Mouse (Mus musculus) embryonic facial prominence, embryonic 11.5 days (tissue): ENCODE measurements around the gene Gnao1. TPM values are rescaled to one million over a fixed set of nuclear protein-coding genes. Genes with fewer than 3 reads are reported as not detected.

Source experiments
- ATAC-seq: fragments of 200-750 bp; cut with Nextera tagmentation; replicated peaks from 2 replicates; pipeline ENCODE4 v1.8.0; 2017; ENCODE audit warnings: low read depth; ENCODE audit not compliant: insufficient number of reproducible peaks, low FRiP score, low TSS enrichment
- DNase-seq: peaks from one replicate; pipeline ENCODE4 v3.0.0-alpha.2; 2015; ENCODE audit warnings: low spot score
- H3K27ac ChIP-seq: fragments of 300-500 bp; sonication (generic); replicated peaks from 2 replicates; pipeline ENCODE4 v1.5.1; 2014; ENCODE audit warnings: mild to moderate bottlenecking, low read depth, low read length, control low read depth
- H3K27me3 ChIP-seq: fragments of 300-500 bp; sonication (generic); 2 replicates; pipeline ENCODE4 v1.6.1; 2014; ENCODE audit warnings: mild to moderate bottlenecking, low read length, moderate library complexity, mixed read lengths; ENCODE audit not compliant: control insufficient read depth, insufficient read depth
- H3K36me3 ChIP-seq: fragments of 300-500 bp; sonication (generic); replicated peaks from 2 replicates; pipeline ENCODE4 v1.6.1; 2014; ENCODE audit warnings: low read depth, mild to moderate bottlenecking, low read length, moderate library complexity, mixed read lengths; ENCODE audit not compliant: control insufficient read depth, insufficient read depth
- H3K4me1 ChIP-seq: fragments of 300-500 bp; sonication (generic); 2 replicates; pipeline ENCODE4 v1.6.1; 2014; ENCODE audit warnings: low read length, mixed read lengths; ENCODE audit not compliant: control insufficient read depth, insufficient read depth
- H3K4me2 ChIP-seq: fragments of 300-500 bp; sonication (generic); 2 replicates; pipeline ENCODE4 v1.6.1; 2014; ENCODE audit warnings: low read depth, mild to moderate bottlenecking, control low read depth, low read length, moderate library complexity
- H3K4me3 ChIP-seq: fragments of 300-500 bp; sonication (generic); 2 replicates; pipeline ENCODE4 v1.5.1; 2014; ENCODE audit warnings: low read depth, low read length, control low read depth
- H3K9ac ChIP-seq: fragments of 300-500 bp; sonication (generic); replicated peaks from 2 replicates; pipeline ENCODE4 v1.6.1; 2014; ENCODE audit warnings: mild to moderate bottlenecking, control low read depth, low read length
- H3K9me3 ChIP-seq: fragments of 300-500 bp; sonication (generic); replicated peaks from 2 replicates; pipeline ENCODE4 v1.6.1; 2016; ENCODE audit warnings: mild to moderate bottlenecking, low read length, inconsistent platforms, mixed read lengths; ENCODE audit not compliant: control insufficient read depth
- WGBS: fragments of 180-500 bp; shearing (Covaris S2); extraction: QIAGEN DNeasy Blood & Tissue Kit; methylation state at CpG from one replicate; pipeline ENCODE4 v1.1.7; 2014; 5-methylcytosine and 5-hydroxymethylcytosine counted together
- polyA plus RNA-seq: library from polyadenylated mRNA; unstranded; fragments of >200 nt; fragmentation: Nextera tagmentation; extraction: Ambion mirVana; gene quantifications from 2 replicates; pipeline ENCODE4 v1.2.1, GENCODE M21; 2014

The Gnao1 gene
- polyA plus RNA-seq, 1 experiment from 2014 or later, result 11.5 TPM

DNA sequence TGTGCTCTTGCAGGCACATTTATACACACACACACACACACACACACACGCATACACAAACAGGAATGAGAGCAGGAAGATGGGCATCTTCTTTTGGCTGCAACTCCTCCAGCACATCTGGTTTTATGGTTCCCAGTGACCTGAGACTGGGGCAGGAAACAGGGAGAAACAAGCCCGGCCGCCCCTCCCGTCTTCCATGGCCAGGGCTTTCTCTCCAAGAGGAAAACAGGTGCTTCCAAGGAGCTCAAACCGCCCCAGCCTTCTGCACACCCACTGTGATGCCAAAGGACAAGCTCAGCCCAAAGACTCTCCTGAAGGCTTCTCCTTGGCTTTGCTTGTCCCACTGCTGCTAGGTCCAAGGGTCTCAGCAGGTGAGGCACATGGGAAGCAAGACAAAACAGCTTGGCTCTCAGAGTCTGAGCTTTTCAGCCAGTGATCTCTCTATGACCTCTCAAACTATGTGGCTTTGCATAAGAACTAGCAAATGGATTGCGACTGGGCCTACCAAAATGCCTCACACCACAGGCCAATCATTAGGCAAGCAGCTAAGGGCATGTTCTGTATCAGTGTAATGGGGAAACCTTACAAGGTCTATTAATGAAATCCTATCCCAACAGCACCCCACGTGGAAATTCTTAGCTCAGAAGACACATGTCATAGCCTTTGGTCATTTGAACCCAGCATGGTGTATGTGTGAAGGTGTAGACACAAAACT lies 160.0 kb downstream of the Gnao1 start:
- WGBS, result 59% methylated on average over 7 of the region's 7 CpGs
- Histone ChIP-seq H3K4me2 (no peak overlapping the region), H3K27ac (no peak overlapping the region), H3K4me3 (no peak overlapping the region), H3K9me3 (no peaks in the 10 kb centered on the region), H3K9ac (no peak overlapping the region), H3K27me3 (no peaks in the 10 kb centered on the region), H3K4me1 (no peaks in the 10 kb centered on the region), H3K36me3 (peaks cover 6% of the 10 kb centered on the region)
- DNase-seq (no peak), ATAC-seq (no peak)

DNA sequence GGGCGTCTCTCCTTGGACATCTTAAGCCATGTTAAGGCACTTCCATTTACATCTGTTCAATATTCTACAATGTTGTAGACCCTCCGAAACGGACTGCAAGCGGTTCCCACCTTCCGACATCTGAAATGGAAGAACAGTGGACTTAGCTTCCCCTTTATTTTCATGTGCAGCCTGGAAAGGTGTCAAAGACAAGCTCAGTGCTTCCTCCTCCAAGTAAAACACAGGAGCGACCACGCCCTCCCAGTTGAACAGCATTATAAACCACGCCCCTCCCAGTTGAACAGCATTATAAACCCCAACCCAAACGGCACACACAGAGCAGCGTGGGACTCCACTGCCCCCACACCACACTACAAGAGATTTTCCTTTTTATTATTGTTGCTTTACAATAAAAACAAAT lies 161.7 kb downstream of the Gnao1 start:
- DNase-seq (no peak), ATAC-seq (no peak)
- H3K36me3 ChIP-seq, result peaks cover 8% of the 10 kb centered on the region
- WGBS, result 95% methylated on average over 10 of the region's 10 CpGs
- H3K27me3 ChIP-seq, result no peaks in the 10 kb centered on the region
- H3K9me3 ChIP-seq, result no peaks in the 10 kb centered on the region
- no peaks in the 10 kb centered on the region for H3K4me1 ChIP-seq
- H3K9ac ChIP-seq, result no peak overlapping the region
- no peak overlapping the region for H3K27ac ChIP-seq
- H3K4me3 ChIP-seq, result no peak overlapping the region
- no peak overlapping the region for H3K4me2 ChIP-seq

DNA sequence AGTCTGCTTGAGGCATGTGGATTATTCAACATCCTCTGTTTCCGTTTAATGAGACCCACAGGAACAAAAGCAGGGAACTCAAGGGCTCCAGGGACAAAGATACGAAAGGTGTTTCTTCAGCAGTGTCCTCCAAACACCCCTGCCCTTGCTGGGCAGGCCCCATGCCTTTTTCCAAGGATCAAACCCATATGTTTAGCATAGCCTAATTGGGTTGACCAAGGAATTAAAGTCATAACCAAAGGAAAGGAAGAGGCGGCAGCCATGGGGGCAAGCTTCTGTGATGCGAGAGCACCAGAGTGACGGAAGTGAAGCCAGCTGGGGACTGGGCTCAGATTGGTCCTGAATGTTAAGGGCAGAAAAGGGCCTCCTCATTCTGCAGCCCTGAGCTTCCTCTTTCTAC lies 162.4 kb downstream of the Gnao1 start:
- H3K4me2 ChIP-seq, result no peak overlapping the region
- DNase-seq, result no peak
- H3K27me3 ChIP-seq, result no peaks in the 10 kb centered on the region
- H3K4me3 ChIP-seq, result no peak overlapping the region
- ATAC-seq, result no peak
- no peaks in the 10 kb centered on the region for H3K4me1 ChIP-seq
- 86% methylated on average over 5 of the region's 5 CpGs for WGBS
- H3K9me3 ChIP-seq, result no peaks in the 10 kb centered on the region
- H3K27ac ChIP-seq, result no peak overlapping the region
- H3K36me3 ChIP-seq, result peaks cover 11% of the 10 kb centered on the region
- H3K9ac ChIP-seq, result no peak overlapping the region

DNA sequence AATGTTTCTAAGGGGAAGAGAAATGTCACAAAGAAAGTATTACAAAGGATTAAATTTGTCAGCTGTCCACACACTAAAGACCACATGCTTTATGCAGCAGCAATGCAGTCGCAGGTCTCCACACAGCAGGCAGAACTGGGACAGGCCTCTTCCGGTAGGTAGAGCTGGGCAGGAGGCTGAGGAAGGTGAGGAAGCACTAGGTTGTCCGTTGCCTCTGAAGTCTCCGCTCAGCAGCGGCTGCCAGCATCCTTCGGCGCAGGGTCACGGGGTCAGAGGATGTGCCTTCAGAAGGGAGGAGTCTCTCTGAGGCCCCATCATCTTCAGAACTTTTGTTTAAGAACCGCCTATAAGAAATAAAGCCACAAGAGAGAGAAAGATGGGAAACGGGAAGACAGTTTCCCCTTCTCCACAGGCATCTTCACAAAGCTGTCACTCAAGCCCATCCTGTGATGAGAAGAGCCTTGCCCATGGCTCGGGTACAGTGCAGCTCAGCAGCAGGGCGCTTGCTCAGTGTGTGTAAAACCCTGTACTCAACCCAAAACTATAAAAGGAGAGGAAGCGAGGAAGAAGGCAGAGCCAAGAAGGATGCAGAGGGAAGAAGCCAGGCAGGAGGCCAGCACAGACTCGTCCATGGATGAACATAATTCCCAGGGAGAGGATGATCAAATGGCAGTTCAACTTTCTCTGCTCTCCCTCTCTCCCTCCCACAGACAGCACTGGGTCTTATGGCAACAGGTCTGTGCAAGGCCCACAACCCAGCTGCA lies 163.4 kb downstream of the Gnao1 start:
- no peak overlapping the region for H3K27ac ChIP-seq
- no peaks in the 10 kb centered on the region for H3K4me1 ChIP-seq
- no peaks in the 10 kb centered on the region for H3K27me3 ChIP-seq
- ATAC-seq (no peak), DNase-seq (no peak)
- no peaks in the 10 kb centered on the region for H3K9me3 ChIP-seq
- no peak overlapping the region for H3K9ac ChIP-seq
- WGBS, result 82% methylated on average over 14 of the region's 14 CpGs
- H3K4me2 ChIP-seq, result no peak overlapping the region
- H3K36me3 ChIP-seq, result peaks cover 13% of the 10 kb centered on the region
- H3K4me3 ChIP-seq, result no peak overlapping the region

DNA sequence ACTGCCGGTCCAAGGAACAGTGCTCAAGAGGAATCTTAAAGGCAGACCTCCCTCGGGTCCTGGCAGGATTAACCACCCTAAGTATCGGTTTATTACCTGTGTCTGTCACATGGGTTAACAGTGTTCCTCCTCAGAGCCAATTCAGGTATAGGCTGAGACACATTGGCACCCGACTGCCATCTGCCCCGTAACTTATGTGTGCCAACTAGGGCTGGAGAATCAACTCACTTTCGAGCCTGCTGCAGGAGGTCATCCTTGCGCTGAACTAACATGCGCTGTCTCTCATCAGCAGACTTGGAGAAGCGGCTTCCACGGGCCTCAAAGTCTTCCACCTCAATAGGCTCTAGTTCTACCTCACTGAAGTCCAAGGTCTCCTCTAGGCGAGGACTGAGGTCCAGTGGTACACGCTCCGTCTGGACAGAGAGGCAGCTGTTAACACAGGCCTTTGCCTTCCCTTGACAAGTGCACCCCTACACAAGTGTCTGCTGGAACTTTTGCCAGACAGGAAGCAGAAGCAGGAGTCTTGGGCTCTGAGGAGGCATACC lies 164.1 kb downstream of the Gnao1 start:
- Histone ChIP-seq H3K36me3 (peaks cover 15% of the 10 kb centered on the region), H3K4me3 (no peak overlapping the region), H3K9ac (no peak overlapping the region)

DNA sequence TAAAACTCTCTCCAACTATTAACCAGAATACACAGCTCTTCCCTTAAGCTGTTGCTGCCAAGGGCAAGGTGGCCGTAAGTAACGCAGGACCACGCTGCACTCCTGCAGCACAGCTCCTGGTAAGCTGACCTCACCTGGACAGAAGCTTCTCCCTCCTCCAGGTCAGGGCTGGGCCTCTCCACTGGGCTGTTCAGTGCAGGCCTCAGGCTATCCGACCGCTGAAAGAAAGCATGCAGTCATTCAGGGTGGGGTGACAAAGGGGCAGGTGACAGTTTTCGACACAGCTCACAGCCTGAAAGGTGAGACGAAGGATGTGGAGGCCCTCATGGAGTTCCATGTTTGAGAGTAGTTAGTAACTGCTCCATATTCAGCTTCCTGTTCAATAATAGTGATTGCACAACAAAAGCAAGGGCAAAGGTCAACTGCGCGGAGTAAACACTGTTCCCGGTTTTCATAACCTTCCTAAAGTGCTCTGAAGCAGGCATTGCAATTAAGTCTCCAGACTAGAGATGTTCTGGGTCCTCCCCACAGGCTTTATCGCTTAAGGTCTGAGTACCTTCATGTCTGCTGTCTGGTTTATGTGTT lies 164.9 kb downstream of the Gnao1 start:
- Histone ChIP-seq H3K27me3 (no peaks in the 10 kb centered on the region), H3K4me3 (no peak overlapping the region), H3K9me3 (no peaks in the 10 kb centered on the region), H3K4me1 (no peaks in the 10 kb centered on the region), H3K9ac (no peak overlapping the region), H3K36me3 (peaks cover 15% of the 10 kb centered on the region), H3K27ac (no peak overlapping the region), H3K4me2 (no peak overlapping the region)
- DNase-seq (no peak), ATAC-seq (no peak)
- WGBS, result 83% methylated on average over 11 of the region's 11 CpGs

More for the DNA sequence above, 164.1 kb downstream of the Gnao1 start:
- DNase-seq, result no peak
- Histone ChIP-seq H3K4me1 (no peaks in the 10 kb centered on the region), H3K27me3 (no peaks in the 10 kb centered on the region), H3K4me2 (no peak overlapping the region), H3K9me3 (no peaks in the 10 kb centered on the region), H3K27ac (no peak overlapping the region)
- no peak for ATAC-seq
- WGBS, result 92% methylated on average over 13 of the region's 13 CpGs

DNA sequence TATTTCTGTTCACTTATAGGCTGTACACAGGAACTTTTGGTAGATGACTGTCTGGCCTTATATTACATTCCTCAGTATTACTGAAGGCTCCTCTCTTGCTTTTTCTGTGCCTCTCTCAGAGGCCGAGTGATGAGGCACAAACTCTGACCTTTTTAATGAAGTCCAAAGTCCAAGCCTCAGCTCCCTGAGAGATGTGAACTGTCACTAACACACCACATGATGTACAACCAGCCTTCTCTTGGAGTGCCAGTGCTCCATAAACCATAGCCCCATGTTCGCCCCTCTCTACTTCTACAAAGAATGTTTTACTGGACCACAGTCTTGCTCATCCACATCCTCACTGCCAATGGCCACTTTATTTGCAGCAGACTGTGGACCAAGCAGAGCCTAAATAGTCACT lies 165.6 kb downstream of the Gnao1 start:
- no peaks in the 10 kb centered on the region for H3K4me1 ChIP-seq
- DNase-seq (no peak), ATAC-seq (no peak)
- no peaks in the 10 kb centered on the region for H3K27me3 ChIP-seq
- H3K36me3 ChIP-seq, result peaks cover 15% of the 10 kb centered on the region
- no peaks in the 10 kb centered on the region for H3K9me3 ChIP-seq
- H3K4me3 ChIP-seq, result no peak overlapping the region
- H3K4me2 ChIP-seq, result no peak overlapping the region
- 85% methylated on average over 2 of the region's 2 CpGs for WGBS
- H3K27ac ChIP-seq, result no peak overlapping the region
- H3K9ac ChIP-seq, result no peak overlapping the region
